Mouse (Mus musculus): Measurements from ENCODE around the gene Capn11. TPM values are rescaled to one million over a fixed set of nuclear protein-coding genes. Genes with fewer than 3 reads are reported as not detected.

The Capn11 gene
- total RNA-seq, 2 experiments from 2014 or later: 2.2 TPM; not detected in 1

GRCm38 (mm10) chr17:45600267-45600666 lies 58.9 kb downstream of the Capn11 start:
- DNase-seq (ENCODE audit: low spot score in 2 of 2): no peak

GRCm38 (mm10) chr17:45599446-45600242 lies 59.5 kb downstream of the Capn11 start, which contains the start of gene Slc29a1:
Slc29a1 (minus strand) TSS chr17:45599606.
- DNase-seq (ENCODE audit: low spot score in 2 of 2): no peak

- no peak for DNase-seq (ENCODE audit: low spot score in 2 of 2)
Measured at GRCm38 (mm10) chr17:45598891-45599290, 60.2 kb downstream of the Capn11 start.

- DNase-seq (ENCODE audit: low spot score in 2 of 2): no peak
Measured at GRCm38 (mm10) chr17:45598376-45598775, 60.7 kb downstream of the Capn11 start.

- DNase-seq (ENCODE audit: low spot score in 2 of 2): no peak
Measured at GRCm38 (mm10) chr17:45597787-45598186, 61.3 kb downstream of the Capn11 start.

- peak in 1 of 2 experiments; percentile 69 for DNase-seq (ENCODE audit: low spot score in 2 of 2)
Measured at GRCm38 (mm10) chr17:45596631-45597396, 62.3 kb downstream of the Capn11 start.

DNA sequence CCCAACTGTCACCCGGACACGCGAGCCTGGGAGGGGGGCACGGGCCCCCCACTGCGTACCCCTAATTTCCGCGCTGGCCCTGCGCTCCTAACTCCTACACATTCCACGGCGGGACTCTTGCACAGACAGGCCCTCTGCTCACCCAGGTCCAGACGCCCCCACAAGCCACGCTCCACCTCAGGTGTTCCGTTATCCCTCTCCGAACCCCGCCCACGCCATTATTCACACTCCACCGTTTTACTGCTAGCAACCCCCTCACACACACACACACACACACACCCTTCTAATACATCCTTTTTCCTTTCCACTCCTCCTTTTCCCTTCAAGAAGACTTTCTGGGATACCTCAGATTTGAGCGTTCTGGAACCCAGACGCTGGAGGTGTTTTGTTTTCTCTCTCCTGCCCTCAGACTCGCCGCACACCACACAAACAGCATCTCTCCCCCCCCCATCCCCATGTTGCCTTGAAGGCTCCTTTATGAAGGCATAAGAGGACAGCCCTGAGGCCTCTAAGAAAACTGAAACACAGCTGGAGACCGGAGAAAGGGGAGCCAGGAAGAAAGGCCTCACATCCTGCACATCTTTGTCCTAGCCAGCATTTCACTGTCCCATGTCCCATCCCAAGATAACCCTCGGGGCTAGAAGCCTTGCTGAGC lies 63.3 kb downstream of the Capn11 start:
- no peak for DNase-seq (ENCODE audit: low spot score in 2 of 2)

GRCm38 (mm10) chr17:45594881-45595735 lies 64.0 kb downstream of the Capn11 start:
- peak; percentile 59 to 67 for DNase-seq (ENCODE audit: low spot score in 2 of 2)

DNA sequence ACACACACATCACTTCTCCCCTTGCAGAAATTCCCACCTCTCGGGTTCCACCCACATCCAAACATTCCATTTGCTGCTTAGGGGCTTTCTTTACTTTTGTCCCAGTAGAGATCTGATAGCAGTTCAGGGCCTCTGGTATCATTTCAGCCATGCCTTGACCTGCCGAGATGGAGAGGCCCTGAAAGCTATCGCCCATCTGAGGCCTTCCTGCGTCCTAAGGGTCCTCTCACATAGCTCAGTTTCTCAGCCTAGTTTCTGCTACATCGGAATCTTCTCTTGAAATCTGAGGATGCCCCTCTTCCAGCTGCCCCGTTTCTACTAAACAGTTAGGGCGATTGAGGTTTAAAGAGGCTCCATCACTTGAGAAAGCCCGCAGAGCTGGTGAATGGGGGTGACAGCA lies 64.9 kb downstream of the Capn11 start:
- no peak for DNase-seq (ENCODE audit: low spot score in 2 of 2)

GRCm38 (mm10) chr17:45593479-45593878 lies 65.6 kb downstream of the Capn11 start:
- no peak for DNase-seq (ENCODE audit: low spot score in 2 of 2)

- DNase-seq (ENCODE audit: low spot score in 2 of 2): no peak
Measured at GRCm38 (mm10) chr17:45592606-45593431, 66.3 kb downstream of the Capn11 start.

GRCm38 (mm10) chr17:45591701-45592605 lies 67.2 kb downstream of the Capn11 start:
- DNase-seq (ENCODE audit: low spot score in 2 of 2): no peak

GRCm38 (mm10) chr17:45590410-45590809 lies 68.7 kb downstream of the Capn11 start:
- DNase-seq (ENCODE audit: low spot score in 2 of 2): no peak

DNA sequence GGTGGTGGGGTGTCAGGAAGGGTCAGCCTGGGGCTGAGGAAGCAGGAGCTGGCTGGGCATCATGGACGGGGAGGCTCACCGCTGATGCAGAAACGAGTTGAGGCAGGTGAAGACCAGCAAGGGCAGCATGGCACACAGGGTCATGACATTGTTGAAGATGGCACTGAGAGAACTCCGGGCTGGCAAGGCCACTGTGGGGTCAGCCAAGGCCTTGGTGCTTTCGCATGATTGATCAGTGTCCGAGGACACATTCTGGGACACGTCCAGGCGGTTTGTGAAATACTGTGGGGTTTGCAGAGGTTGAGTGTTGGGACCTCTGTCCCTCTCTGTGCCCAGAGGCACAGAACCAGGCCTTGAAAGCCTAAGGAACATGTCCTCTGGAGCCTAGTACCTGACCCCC lies 69.3 kb downstream of the Capn11 start:
- DNase-seq (ENCODE audit: low spot score in 2 of 2): no peak

DNA sequence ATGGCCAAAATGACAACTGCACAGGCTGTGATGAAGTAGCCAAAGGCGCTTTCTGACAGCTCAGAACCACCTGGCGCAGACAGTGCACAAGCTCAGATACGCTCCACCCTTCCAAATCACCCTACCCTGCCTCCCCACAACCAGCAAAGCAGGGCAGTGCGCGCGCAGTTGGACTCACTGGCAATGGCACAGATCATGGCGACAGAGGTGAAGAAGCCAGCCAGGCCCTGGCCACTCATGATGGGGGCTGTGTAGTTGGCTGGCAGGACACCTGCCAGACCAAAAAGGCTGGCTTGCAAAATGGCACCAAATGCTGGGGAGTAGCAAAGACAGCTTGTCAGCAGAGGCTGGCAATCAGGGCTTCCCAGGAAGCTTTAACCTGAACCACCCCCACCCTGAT lies 69.9 kb downstream of the Capn11 start:
- DNase-seq (ENCODE audit: low spot score in 2 of 2): no peak

DNA sequence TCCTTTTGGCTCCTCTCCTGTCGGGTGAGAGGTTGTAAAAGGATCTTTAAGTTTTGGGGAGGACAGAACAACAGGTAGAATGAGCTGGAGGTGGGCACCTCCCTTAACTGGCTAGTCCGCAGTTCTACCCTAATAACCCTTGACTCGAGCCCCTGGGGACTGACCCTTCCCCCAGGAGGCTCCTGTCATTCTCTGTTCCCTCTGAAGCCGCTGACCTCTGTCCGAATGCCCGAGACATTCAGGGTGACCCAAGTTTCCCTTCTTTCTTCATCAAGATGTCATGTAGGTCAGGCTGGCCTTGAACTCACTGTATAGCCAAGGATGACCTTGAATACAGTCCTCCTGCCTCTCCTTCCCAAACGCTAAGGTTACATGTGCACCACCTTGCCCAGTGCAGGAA lies 70.8 kb downstream of the Capn11 start:
- no peak for DNase-seq (ENCODE audit: low spot score in 2 of 2)

DNA sequence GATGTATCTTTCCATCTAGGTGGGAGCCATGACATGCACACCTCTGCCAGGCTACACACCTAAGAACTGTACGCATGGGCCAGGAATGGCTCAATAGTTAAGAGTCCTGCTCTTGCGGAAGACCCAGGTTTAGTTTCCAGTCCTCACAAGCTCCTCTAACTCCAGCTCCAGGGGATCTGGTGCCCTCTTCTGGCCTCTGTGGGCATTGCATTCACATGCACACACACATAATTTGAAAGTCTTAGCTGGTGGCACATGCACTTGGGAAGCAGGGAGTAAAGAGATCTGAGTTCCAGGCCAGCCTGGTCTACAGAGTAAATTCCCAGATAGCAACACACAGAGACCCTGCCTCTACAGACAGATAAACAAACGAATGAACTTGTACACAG lies 72.7 kb downstream of the Capn11 start:
- no peak for DNase-seq (ENCODE audit: low spot score in 2 of 2)

GRCm38 (mm10) chr17:45585725-45586448 lies 73.2 kb downstream of the Capn11 start:
- no peak for DNase-seq (ENCODE audit: low spot score in 2 of 2)

Data from adrenal gland, postnatal 4 days (tissue).